Mouse (Mus musculus) intestine, embryonic 16.5 days (tissue): ENCODE results near the gene Cbfa2t3. TPM values are rescaled to one million over a fixed set of nuclear protein-coding genes. Genes with fewer than 3 reads are reported as not detected.
A peak's percentile ranks its signal among the peaks of the same experiment; 100 is the strongest.

Source experiments
- ATAC-seq: fragments of 200-750 bp; cut with Nextera tagmentation; 2 replicates; pipeline ENCODE4 v1.8.0; 2017; ENCODE audit warnings: moderate TSS enrichment, moderate library complexity
- H3K27ac ChIP-seq: fragments of 300-500 bp; sonication (generic); 2 replicates; pipeline ENCODE4 v1.5.1; 2014; ENCODE audit warnings: mild to moderate bottlenecking, low read length
- H3K27me3 ChIP-seq: fragments of 300-500 bp; sonication (generic); replicated peaks from 2 replicates; pipeline ENCODE4 v1.6.1; 2014; ENCODE audit warnings: low read length, control low read depth, mixed read lengths; ENCODE audit not compliant: control insufficient read depth, insufficient read depth
- H3K36me3 ChIP-seq: fragments of 300-500 bp; sonication (generic); 2 replicates; pipeline ENCODE4 v1.6.1; 2014; ENCODE audit warnings: low read length, control low read depth; ENCODE audit not compliant: control insufficient read depth, insufficient read depth
- H3K4me1 ChIP-seq: fragments of 300-500 bp; sonication (generic); 2 replicates; pipeline ENCODE4 v1.6.1; 2014; ENCODE audit warnings: low read length, control low read depth, mixed read lengths; ENCODE audit not compliant: control insufficient read depth, insufficient read depth
- H3K4me2 ChIP-seq: fragments of 300-500 bp; sonication (generic); 2 replicates; pipeline ENCODE4 v1.6.1; 2014; ENCODE audit warnings: low read depth, low read length, control low read depth
- H3K4me3 ChIP-seq: fragments of 300-500 bp; sonication (generic); 2 replicates; pipeline ENCODE4 v1.5.1; 2014; ENCODE audit warnings: mild to moderate bottlenecking, low read length
- H3K9ac ChIP-seq: fragments of 300-500 bp; sonication (generic); 2 replicates; pipeline ENCODE4 v1.6.1; 2014; ENCODE audit warnings: low read depth, low read length
- H3K9me3 ChIP-seq: fragments of 300-500 bp; sonication (generic); 2 replicates; pipeline ENCODE4 v1.6.1; 2016; ENCODE audit warnings: low read length, control low read depth; ENCODE audit not compliant: control insufficient read depth
- WGBS: fragments of 180-500 bp; shearing (Covaris S2); extraction: QIAGEN DNeasy Blood & Tissue Kit; methylation state at CpG from one replicate; pipeline ENCODE4 v1.1.7; 2014; 5-methylcytosine and 5-hydroxymethylcytosine counted together
- polyA plus RNA-seq: library from polyadenylated mRNA; unstranded; fragments of >200 nt; fragmentation: Nextera tagmentation; extraction: Ambion mirVana; gene quantifications from 2 replicates; pipeline ENCODE4 v1.2.1, GENCODE M21; 2015

The Cbfa2t3 gene
- polyA plus RNA-seq, 1 experiment from 2014 or later: 4.1 TPM

GRCm38 (mm10) chr8:122666338-122666764 is 32.6 kb downstream of the Cbfa2t3 start:
- H3K4me3 ChIP-seq: no peak overlapping the region
- H3K36me3 ChIP-seq: no peaks in the 10 kb centered on the region
- peaks cover 30% of the 10 kb centered on the region for H3K4me1 ChIP-seq
- peak overlapping the region; percentile 49; the same call in 1 of the 2 replicates for H3K27ac ChIP-seq
- 0 out of 2 replicates have a peak, but pooled peaks have one; percentile 21 for ATAC-seq
- H3K27me3 ChIP-seq: no peaks in the 10 kb centered on the region
- 37% methylated on average over 9 of the region's 9 CpGs for WGBS
- H3K9me3 ChIP-seq: no peaks in the 10 kb centered on the region
- 0 out of 2 replicates have a peak overlapping the region, but pooled peaks have one; percentile 27 for H3K9ac ChIP-seq
- H3K4me2 ChIP-seq: no peak overlapping the region

- no peaks in the 10 kb centered on the region for H3K9me3 ChIP-seq
- no peaks in the 10 kb centered on the region for H3K27me3 ChIP-seq
- WGBS: 56% methylated on average over 12 of the region's 14 CpGs
- H3K27ac ChIP-seq: peak overlapping the region; percentile 68
- no peak overlapping the region for H3K9ac ChIP-seq
- H3K36me3 ChIP-seq: no peaks in the 10 kb centered on the region
- ATAC-seq: peak; percentile 40; the same call in 1 of the 2 replicates
- H3K4me1 ChIP-seq: peaks cover 36% of the 10 kb centered on the region
- no peak overlapping the region for H3K4me3 ChIP-seq
- no peak overlapping the region for H3K4me2 ChIP-seq
These were observed 33.1 kb downstream of the Cbfa2t3 start for GRCm38 (mm10) chr8:122665667-122666316.

GRCm38 (mm10) chr8:122665221-122665620 is 33.7 kb downstream of the Cbfa2t3 start:
- Histone ChIP-seq H3K4me2 (no peak overlapping the region), H3K36me3 (no peaks in the 10 kb centered on the region), H3K9ac (no peak overlapping the region), H3K4me3 (no peak overlapping the region), H3K4me1 (peaks cover 38% of the 10 kb centered on the region), H3K9me3 (no peaks in the 10 kb centered on the region), H3K27me3 (no peaks in the 10 kb centered on the region), H3K27ac (peak overlapping the region; percentile 62)
- WGBS: 38% methylated on average over 8 of the region's 8 CpGs
- ATAC-seq: peak; percentile 52

- H3K9me3 ChIP-seq: no peaks in the 10 kb centered on the region
- no peak overlapping the region for H3K27ac ChIP-seq
- no peak for ATAC-seq
- no peaks in the 10 kb centered on the region for H3K27me3 ChIP-seq
- WGBS: 59% methylated on average over 5 of the region's 5 CpGs
- H3K36me3 ChIP-seq: no peaks in the 10 kb centered on the region
- H3K4me3 ChIP-seq: no peak overlapping the region
- peaks cover 38% of the 10 kb centered on the region for H3K4me1 ChIP-seq
- H3K9ac ChIP-seq: no peak overlapping the region
- no peak overlapping the region for H3K4me2 ChIP-seq
These were observed 35.2 kb downstream of the Cbfa2t3 start for GRCm38 (mm10) chr8:122663670-122664069.

- WGBS: 76% methylated on average over 3 of the region's 3 CpGs
- ATAC-seq: no peak
- no peaks in the 10 kb centered on the region for H3K9me3 ChIP-seq
- no peak overlapping the region for H3K4me3 ChIP-seq
- no peak overlapping the region for H3K4me2 ChIP-seq
- no peak overlapping the region for H3K9ac ChIP-seq
- no peaks in the 10 kb centered on the region for H3K27me3 ChIP-seq
- H3K4me1 ChIP-seq: peaks cover 38% of the 10 kb centered on the region
- H3K36me3 ChIP-seq: no peaks in the 10 kb centered on the region
- no peak overlapping the region for H3K27ac ChIP-seq
These were observed 35.8 kb downstream of the Cbfa2t3 start for GRCm38 (mm10) chr8:122663106-122663505.

GRCm38 (mm10) chr8:122661894-122662293 is 37.0 kb downstream of the Cbfa2t3 start:
- Histone ChIP-seq H3K27me3 (no peaks in the 10 kb centered on the region), H3K4me3 (no peak overlapping the region), H3K36me3 (no peaks in the 10 kb centered on the region), H3K9ac (no peak overlapping the region), H3K27ac (no peak overlapping the region), H3K4me2 (no peak overlapping the region), H3K4me1 (peaks cover 34% of the 10 kb centered on the region), H3K9me3 (no peaks in the 10 kb centered on the region)
- no peak for ATAC-seq
- 75% methylated on average over 2 of the region's 2 CpGs for WGBS

- peaks cover 27% of the 10 kb centered on the region for H3K4me1 ChIP-seq
- H3K9me3 ChIP-seq: no peaks in the 10 kb centered on the region
- no peak overlapping the region for H3K9ac ChIP-seq
- H3K27me3 ChIP-seq: no peaks in the 10 kb centered on the region
- WGBS: 31% methylated on average over 7 of the region's 7 CpGs
- H3K27ac ChIP-seq: peak overlapping the region; percentile 64; the same call in 1 of the 2 replicates
- no peaks in the 10 kb centered on the region for H3K36me3 ChIP-seq
- no peak overlapping the region for H3K4me2 ChIP-seq
- ATAC-seq: peak; percentile 69
- no peak overlapping the region for H3K4me3 ChIP-seq
These were observed 37.8 kb downstream of the Cbfa2t3 start for GRCm38 (mm10) chr8:122661138-122661537.

GRCm38 (mm10) chr8:122660022-122660421 is 38.9 kb downstream of the Cbfa2t3 start:
- WGBS: 80% methylated on average over 2 of the region's 2 CpGs
- Histone ChIP-seq H3K36me3 (no peaks in the 10 kb centered on the region), H3K9ac (no peak overlapping the region), H3K4me2 (no peak overlapping the region), H3K27ac (no peak overlapping the region), H3K4me1 (peaks cover 19% of the 10 kb centered on the region), H3K9me3 (no peaks in the 10 kb centered on the region), H3K27me3 (no peaks in the 10 kb centered on the region), H3K4me3 (no peak overlapping the region)
- no peak for ATAC-seq

GRCm38 (mm10) chr8:122658807-122659160 is 40.1 kb downstream of the Cbfa2t3 start:
- H3K9me3 ChIP-seq: no peaks in the 10 kb centered on the region
- H3K4me1 ChIP-seq: peaks cover 19% of the 10 kb centered on the region
- ATAC-seq: no peak
- H3K4me3 ChIP-seq: no peak overlapping the region
- H3K4me2 ChIP-seq: no peak overlapping the region
- 68% methylated on average over 9 of the region's 9 CpGs for WGBS
- H3K9ac ChIP-seq: no peak overlapping the region
- no peak overlapping the region for H3K27ac ChIP-seq
- H3K27me3 ChIP-seq: no peaks in the 10 kb centered on the region
- no peaks in the 10 kb centered on the region for H3K36me3 ChIP-seq
